Mouse (Mus musculus) inflammation-experienced regulatory T-cells, adult 6 months (primary cell): Measurements from ENCODE around the gene Vasp. TPM values are rescaled to one million over a fixed set of nuclear protein-coding genes. Genes with fewer than 3 reads are reported as not detected.
A peak's percentile ranks its signal among the peaks of the same experiment; 100 is the strongest.

Experiments
- ATAC-seq: one replicate; pipeline ENCODE4 v1.8.0; 2017
- polyA plus RNA-seq, 3 experiments: library from polyadenylated mRNA; unstranded; fragments of 100-300 nt; shearing (Covaris generic); gene quantifications; one replicate each; pipeline ENCODE4 v1.2.1; 2017

The Vasp gene
- polyA plus RNA-seq, 3 experiments from 2014 or later: 74.0 to 103 (median 94.6) TPM

DNA sequence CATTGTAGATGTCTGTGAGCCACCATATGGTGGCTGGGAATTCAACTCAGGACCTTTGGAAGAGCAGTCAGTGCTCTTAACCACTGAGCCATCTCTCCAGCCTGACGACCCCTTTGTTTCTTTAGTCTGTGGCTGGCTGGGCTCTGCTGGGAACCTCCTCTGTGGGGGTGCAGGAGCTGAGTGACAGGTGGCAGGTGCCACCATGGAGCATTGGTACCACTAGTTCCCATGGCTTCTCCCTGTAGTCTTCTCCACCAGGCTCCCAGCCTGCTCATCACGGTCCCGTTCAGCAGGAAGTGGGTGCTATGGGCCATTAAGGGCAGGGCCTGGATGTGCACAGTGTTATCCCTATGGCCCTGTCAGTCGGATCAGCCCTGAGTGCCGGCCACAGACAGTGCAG is 37.0 kb downstream of the Vasp start:
- no peak for ATAC-seq

GRCm38 (mm10) chr7:19231849-19232248 is 39.8 kb downstream of the Vasp start:
- no peak for ATAC-seq

DNA sequence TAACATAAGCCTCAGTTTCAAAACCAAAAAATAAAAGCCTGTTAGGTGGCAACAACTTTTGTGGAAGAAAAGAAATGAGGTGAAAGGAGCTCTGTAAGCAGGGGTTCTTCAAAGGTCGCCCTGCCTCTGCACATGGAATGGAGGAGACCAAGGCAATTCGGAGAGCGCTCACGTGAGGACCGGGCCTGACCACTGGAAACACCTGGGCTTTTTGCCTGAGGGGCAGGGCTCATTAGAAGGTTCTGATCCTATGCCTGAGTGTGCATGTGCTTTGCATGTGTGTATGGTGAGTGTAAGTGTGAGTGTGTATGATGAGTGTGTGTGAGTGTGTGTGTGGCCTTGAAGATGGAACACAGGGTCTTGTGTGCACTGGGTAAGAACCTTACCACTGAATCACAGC is 40.7 kb downstream of the Vasp start:
- ATAC-seq: no peak

- ATAC-seq: no peak
Observed at GRCm38 (mm10) chr7:19230041-19230580, 41.5 kb downstream of the Vasp start.

GRCm38 (mm10) chr7:19229404-19229803 is 42.2 kb downstream of the Vasp start:
- ATAC-seq: no peak

DNA sequence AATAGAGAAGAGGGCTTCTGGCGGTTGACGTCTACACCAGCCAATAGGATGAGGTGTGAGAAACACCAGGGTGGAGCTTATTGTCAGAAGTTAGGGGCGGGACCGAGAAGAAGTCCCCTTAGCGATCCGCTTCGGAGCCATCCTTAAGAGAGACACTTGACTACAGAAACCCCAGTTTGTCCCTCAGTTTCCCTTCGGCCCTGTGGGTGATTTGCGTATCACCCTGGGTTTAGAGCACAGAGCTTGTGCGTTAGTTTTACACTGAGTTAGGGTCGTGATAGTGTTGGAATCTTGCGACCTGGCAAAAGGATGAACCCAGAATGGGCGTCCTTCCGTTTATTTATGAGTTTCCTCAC is 42.8 kb downstream of the Vasp start:
- ATAC-seq: no peak

- peak; percentile 85 for ATAC-seq
Observed at GRCm38 (mm10) chr7:19227883-19228792, 43.5 kb downstream of the Vasp start, which contains the start of gene Opa3. TSS of gene Opa3 (plus strand) at chr7:19228334.

DNA sequence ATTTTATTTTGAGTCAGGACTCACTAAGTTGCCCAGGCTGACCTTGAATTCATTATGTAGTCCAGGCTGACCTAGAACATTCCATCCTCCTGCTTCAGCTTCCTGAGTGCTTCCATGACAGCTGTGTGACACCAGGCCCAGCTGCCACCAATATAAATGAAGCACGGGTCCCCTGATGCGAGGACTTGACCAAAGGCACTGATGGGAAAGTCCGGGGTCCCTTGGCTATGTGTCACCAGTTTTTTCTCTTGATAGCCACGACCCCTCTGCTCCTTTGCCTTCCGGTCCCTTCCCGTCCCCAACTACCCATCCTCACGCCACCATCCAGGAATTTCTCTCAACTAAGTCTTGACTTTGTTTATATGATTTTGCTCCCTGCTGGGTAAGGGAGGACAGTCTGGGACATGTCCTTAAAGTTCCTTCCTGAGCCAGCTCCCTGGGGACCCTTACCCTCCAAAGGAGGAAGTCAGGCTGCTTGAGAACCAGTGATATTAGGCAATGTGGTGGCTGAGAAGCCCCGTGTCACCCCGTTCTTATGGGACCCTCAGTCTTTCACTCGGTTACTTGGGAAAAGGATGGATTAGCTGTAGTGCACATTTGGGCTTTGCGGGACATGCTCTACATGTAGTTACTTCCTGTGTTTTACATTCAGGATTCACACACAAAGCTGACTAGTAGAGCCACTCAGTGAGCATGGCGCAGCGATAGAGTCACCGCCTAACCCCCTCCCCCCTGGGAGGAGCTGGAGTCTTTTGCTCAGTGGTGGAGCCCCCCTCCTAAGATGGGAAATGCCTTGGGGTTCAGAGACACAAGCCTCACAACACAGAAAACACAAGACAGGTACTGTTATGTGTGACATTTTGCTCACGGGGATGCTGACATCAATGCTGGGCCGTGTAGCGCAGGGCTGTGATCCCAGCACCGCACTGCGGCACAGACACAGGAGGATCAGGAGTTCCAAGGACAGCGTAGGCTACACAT is 44.5 kb downstream of the Vasp start:
- peak; percentile 3 for ATAC-seq

- ATAC-seq: no peak
Observed at GRCm38 (mm10) chr7:19224933-19225332, 46.7 kb downstream of the Vasp start.

- ATAC-seq: no peak
Observed at GRCm38 (mm10) chr7:19222875-19223274, 48.7 kb downstream of the Vasp start.

DNA sequence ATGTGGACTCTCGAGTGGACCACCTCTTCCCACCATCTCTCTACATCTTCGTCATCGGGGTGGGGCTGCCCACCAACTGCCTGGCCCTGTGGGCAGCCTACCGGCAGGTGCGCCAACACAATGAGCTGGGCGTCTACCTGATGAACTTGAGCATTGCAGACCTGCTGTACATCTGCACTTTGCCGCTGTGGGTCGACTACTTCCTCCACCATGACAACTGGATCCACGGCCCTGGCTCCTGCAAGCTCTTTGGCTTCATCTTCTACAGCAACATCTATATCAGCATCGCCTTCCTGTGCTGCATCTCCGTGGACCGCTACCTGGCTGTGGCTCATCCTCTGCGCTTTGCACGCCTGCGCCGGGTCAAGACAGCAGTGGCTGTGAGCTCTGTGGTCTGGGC is 49.4 kb downstream of the Vasp start:
- no peak for ATAC-seq

DNA sequence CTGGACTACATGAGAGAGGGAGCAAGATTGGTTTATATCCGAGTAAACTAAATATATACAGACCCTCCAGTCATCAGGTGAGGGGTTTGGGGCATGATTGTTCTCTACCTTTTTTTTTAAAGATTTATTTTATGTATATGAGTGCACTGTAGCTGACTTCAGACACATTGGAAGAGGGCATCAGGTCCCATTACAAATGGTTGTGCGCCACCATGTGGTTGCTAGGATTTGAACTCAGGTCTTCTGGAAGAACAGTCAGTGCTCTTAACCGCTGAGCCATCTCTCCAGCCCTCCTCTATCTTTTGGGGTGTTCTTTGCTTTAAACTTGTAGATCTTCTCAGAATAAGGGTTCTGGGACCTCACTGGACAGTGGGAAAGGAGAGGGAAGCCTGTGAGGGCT is 51.6 kb downstream of the Vasp start:
- ATAC-seq: no peak

DNA sequence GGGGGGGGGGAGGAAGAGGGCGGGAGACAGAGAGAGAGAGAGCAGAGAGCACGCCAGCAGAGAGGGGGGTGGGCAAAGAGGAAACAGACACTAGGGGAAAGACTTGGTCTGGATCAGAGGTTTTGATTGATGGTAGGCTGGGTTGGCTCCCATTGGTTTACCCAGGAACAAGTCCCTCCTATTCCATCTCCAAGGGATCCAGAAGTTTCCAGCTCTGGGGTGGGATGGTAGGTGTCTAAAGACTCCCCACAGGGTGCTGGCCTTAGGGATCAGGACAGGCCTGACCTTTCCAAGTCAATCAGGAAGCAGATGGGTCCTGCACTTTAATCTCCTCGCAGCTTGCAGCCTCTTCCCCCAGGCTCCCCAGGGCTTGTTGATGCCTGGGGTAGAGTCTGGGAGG is 53.7 kb downstream of the Vasp start:
- ATAC-seq: no peak

DNA sequence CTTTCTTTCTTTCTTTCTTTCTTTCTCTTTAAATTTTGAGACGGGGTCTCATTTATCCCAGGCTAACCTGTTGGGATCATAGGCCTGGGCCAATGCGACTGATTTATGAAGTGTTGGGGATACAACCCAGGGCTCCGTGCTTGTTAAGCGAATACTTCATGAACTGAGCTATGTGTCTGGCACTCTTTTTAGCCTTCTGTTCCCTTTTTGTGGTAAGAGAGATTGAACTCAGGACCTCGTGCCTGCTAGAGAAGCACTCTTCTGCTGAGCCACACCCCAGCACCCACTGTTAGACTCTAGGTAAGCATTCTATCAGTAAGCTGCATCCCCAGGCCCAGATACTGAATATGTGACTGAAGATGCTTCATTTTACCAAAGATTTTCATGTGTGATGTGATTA is 54.1 kb downstream of the Vasp start:
- ATAC-seq: no peak

DNA sequence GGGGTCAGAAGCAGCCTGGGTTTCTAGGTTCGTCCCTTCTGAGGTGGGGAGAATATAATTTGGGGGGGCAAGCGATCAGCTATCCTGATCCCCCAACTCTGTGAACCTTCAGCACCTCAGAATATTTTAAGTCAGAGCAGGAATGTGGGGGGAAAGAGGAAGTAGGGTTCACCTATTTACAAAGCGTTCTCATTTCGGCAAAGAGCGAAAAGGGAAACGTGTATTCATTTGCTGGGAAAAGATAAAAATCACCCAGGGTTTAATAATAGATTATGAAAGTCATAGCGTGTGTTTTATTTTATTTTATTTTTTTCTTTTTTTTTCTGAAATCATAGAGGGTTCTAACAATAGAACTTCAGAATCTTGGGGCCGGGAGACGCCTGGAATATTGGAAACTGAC is 56.7 kb downstream of the Vasp start:
- ATAC-seq: no peak

- no peak for ATAC-seq
Observed at GRCm38 (mm10) chr7:19214369-19214768, 57.2 kb downstream of the Vasp start.

GRCm38 (mm10) chr7:19213385-19213784 is 58.2 kb downstream of the Vasp start:
- ATAC-seq: no peak

DNA sequence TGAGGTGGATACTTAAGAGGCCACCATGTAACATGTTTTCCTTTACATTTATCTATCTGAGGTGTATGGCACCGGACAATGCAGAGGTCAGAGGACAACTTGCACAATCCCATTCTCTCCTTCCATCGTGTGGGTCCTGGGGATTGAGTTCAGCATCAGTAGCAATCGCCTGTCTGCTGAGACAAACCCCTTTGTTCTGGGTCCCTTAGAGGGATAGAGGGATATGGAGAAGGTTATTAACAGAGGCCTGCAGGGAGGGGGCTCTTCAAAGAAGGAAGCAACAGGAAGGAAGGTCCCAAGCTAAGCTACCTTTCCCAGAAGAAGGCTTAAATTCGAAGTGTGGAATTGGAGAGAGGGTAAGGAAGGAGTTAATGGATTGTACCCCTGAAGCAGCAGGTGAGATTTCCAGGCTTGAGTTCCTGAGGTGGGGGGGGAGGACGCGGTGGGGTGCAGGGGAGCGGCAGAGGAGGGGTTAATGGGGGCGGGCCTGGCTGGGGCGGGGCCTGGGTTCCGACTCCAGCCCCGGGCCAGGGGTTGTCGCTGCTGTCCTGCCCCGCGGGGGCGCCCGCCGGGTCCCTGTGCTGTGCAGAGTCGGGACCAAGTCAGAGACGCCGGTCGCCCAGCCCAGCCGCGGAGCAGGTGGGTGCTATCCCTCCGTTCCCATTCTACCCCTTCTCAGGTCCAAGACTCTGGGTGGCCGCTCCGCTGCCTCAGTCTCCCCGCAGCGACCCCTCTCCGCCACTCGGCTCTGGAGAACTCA is 59.4 kb downstream of the Vasp start, which contains the start of gene Gpr4:
Gpr4 (plus strand) TSS at position 543 of the 760 bp plus-strand sequence.
- ATAC-seq: no peak

DNA sequence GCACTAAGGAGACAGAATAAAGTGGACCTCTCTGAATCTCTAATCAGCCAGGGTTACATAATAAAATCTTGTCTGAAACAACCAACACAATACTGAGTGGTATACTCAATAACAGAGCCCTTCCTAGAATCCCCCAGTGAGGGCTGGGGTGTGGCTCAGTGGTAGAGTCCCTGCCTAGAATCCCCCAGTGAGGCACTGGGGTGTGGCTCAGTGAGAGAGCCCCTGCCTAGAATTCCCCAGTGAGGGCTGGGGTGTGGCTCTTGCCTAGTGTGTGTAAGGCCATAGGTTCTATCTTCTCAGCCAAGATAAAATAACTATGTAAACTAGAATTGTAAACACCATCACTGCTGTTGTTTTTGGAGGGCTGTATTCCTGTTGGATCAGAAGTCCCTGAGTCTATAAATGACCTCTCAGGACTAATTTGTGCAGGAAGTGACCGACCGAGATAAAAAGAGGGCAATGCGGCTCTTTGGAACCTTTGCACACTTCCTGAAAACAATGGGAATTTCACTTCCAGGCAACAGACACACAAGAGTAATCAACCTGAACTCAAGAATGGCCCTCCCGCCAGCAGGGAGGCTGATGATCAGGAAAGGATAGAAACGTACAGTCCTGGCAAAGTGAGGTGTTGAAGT is 60.5 kb downstream of the Vasp start:
- no peak for ATAC-seq

DNA sequence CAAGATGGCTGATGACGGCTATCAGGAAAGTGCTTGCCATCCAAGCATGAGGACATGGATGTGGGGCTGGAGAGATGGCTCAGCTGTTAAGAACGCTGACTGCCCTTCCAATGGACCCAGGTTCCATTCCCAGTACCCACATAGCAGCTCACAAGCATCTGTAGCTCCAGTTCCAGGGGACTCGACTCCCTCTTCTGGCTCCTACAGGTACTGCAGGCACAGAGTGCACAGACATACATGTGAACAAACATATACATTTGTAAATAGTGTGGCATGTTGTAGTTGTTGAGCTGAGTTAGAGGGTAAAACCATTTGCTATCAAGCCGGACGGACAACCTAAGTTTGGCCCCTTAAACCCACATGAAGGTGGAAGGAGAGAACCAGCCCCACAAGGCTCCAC is 61.6 kb downstream of the Vasp start:
- no peak for ATAC-seq

DNA sequence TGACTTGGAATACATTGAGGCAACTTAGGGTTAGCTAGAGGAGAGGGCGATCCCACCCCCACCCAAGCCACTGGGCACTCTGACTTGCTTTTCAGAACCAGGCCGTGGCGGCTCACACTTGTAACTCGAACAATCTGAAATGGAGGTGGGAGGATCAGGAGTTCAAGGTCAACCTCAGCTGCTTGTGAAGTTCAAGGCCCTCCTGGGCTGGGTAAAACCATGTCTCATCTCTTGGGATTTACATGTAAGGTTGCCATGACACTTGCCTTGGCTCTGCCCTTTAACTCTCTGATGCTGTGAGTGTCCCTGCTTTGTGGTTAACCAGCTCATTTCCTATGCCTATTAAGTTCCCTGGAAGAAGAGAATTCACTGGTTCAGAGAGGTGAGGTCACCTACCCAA is 62.1 kb downstream of the Vasp start:
- ATAC-seq: no peak
